Mouse (Mus musculus): ENCODE data around the gene Abcc12.

The Abcc12 gene

GRCm38 (mm10) chr8:86449870-86450515, 130.5 kb downstream of the Abcc12 start:
- TF ChIP-seq POU5F1 (IDR thresholded peaks at IDR 0.05; ENCODE audit: borderline replicate concordance, low read length) = no peak
- no peak for TF ChIP-seq NANOG (IDR thresholded peaks at IDR 0.05; ENCODE audit: borderline replicate concordance, low read length)
- TF ChIP-seq CTCF (conservative IDR thresholded peaks at IDR 0.05; ENCODE audit: low read length) = no peak
- no peaks in the 10 kb centered on the region for H3K9me3 ChIP-seq (ENCODE audit: low read length)
- H3K4me1 ChIP-seq (replicated peaks; ENCODE audit: low read depth, low read length) = no peaks in the 10 kb centered on the region
- no peak overlapping the region for H3K4me3 ChIP-seq (replicated peaks; ENCODE audit: low read length)
- no peaks in the 10 kb centered on the region for H3K27me3 ChIP-seq (ENCODE audit: insufficient read depth, low read length)
- no peaks in the 10 kb centered on the region for H3K36me3 ChIP-seq (ENCODE audit: insufficient read depth, low read length)

- H3K4me3 ChIP-seq (replicated peaks; ENCODE audit: low read length) = no peak overlapping the region
- H3K4me1 ChIP-seq (replicated peaks; ENCODE audit: low read depth, low read length) = no peaks in the 10 kb centered on the region
- TF ChIP-seq NANOG (IDR thresholded peaks at IDR 0.05; ENCODE audit: borderline replicate concordance, low read length) (no peak), POU5F1 (IDR thresholded peaks at IDR 0.05; ENCODE audit: borderline replicate concordance, low read length) (no peak), CTCF (conservative IDR thresholded peaks at IDR 0.05; ENCODE audit: low read length) (no peak)
- H3K9me3 ChIP-seq (ENCODE audit: low read length) = no peaks in the 10 kb centered on the region
- H3K36me3 ChIP-seq (ENCODE audit: insufficient read depth, low read length) = no peaks in the 10 kb centered on the region
- no peaks in the 10 kb centered on the region for H3K27me3 ChIP-seq (ENCODE audit: insufficient read depth, low read length)
Measured at GRCm38 (mm10) chr8:86445516-86445915, 135.0 kb downstream of the Abcc12 start.

- Histone ChIP-seq H3K4me3 (replicated peaks; ENCODE audit: low read length) (no peak overlapping the region), H3K4me1 (replicated peaks; ENCODE audit: low read depth, low read length) (no peaks in the 10 kb centered on the region), H3K27me3 (ENCODE audit: insufficient read depth, low read length) (no peaks in the 10 kb centered on the region), H3K36me3 (ENCODE audit: insufficient read depth, low read length) (no peaks in the 10 kb centered on the region), H3K9me3 (ENCODE audit: low read length) (no peaks in the 10 kb centered on the region)
- TF ChIP-seq POU5F1 (IDR thresholded peaks at IDR 0.05; ENCODE audit: borderline replicate concordance, low read length) = no peak
Measured at GRCm38 (mm10) chr8:86443744-86444143, 136.7 kb downstream of the Abcc12 start.

GRCm38 (mm10) chr8:86438983-86439299, 141.5 kb downstream of the Abcc12 start:
- Histone ChIP-seq H3K4me1 (replicated peaks; ENCODE audit: low read depth, low read length) (no peaks in the 10 kb centered on the region), H3K4me3 (replicated peaks; ENCODE audit: low read length) (no peak overlapping the region), H3K27me3 (ENCODE audit: insufficient read depth, low read length) (no peaks in the 10 kb centered on the region), H3K36me3 (ENCODE audit: insufficient read depth, low read length) (no peaks in the 10 kb centered on the region), H3K9me3 (ENCODE audit: low read length) (no peaks in the 10 kb centered on the region)
- TF ChIP-seq NANOG (IDR thresholded peaks at IDR 0.05; ENCODE audit: borderline replicate concordance, low read length) (no peak), CTCF (conservative IDR thresholded peaks at IDR 0.05; ENCODE audit: low read length) (no peak), POU5F1 (IDR thresholded peaks at IDR 0.05; ENCODE audit: borderline replicate concordance, low read length) (no peak)

GRCm38 (mm10) chr8:86438133-86438982, 142.1 kb downstream of the Abcc12 start:
- no peak for TF ChIP-seq POU5F1 (IDR thresholded peaks at IDR 0.05; ENCODE audit: borderline replicate concordance, low read length)
- TF ChIP-seq CTCF (conservative IDR thresholded peaks at IDR 0.05; ENCODE audit: low read length) = no peak
- no peak for TF ChIP-seq NANOG (IDR thresholded peaks at IDR 0.05; ENCODE audit: borderline replicate concordance, low read length)
- Histone ChIP-seq H3K9me3 (ENCODE audit: low read length) (no peaks in the 10 kb centered on the region), H3K27me3 (ENCODE audit: insufficient read depth, low read length) (no peaks in the 10 kb centered on the region), H3K4me1 (replicated peaks; ENCODE audit: low read depth, low read length) (no peaks in the 10 kb centered on the region), H3K36me3 (ENCODE audit: insufficient read depth, low read length) (no peaks in the 10 kb centered on the region), H3K4me3 (replicated peaks; ENCODE audit: low read length) (no peak overlapping the region)

GRCm38 (mm10) chr8:86437418-86437817, 143.1 kb downstream of the Abcc12 start:
- Histone ChIP-seq H3K27me3 (ENCODE audit: insufficient read depth, low read length) (no peaks in the 10 kb centered on the region), H3K36me3 (ENCODE audit: insufficient read depth, low read length) (no peaks in the 10 kb centered on the region), H3K9me3 (ENCODE audit: low read length) (no peaks in the 10 kb centered on the region), H3K4me3 (replicated peaks; ENCODE audit: low read length) (no peak overlapping the region), H3K4me1 (replicated peaks; ENCODE audit: low read depth, low read length) (no peaks in the 10 kb centered on the region)
- TF ChIP-seq NANOG (IDR thresholded peaks at IDR 0.05; ENCODE audit: borderline replicate concordance, low read length) (no peak), CTCF (conservative IDR thresholded peaks at IDR 0.05; ENCODE audit: low read length) (no peak), POU5F1 (IDR thresholded peaks at IDR 0.05; ENCODE audit: borderline replicate concordance, low read length) (no peak)
